Mouse (Mus musculus) thymus, adult 2 months (tissue): ENCODE measurements around the gene Wrap53.

Experiments used
- CTCF ChIP-seq: fragments of 200-500 bp; IDR thresholded peaks from 2 replicates; pipeline ENCODE4 v1.5.1; 2012; ENCODE audit warnings: mild to moderate bottlenecking, control low read depth, low read length, moderate library complexity, borderline replicate concordance; ENCODE audit not compliant: control insufficient read depth, poor library complexity, insufficient read depth; ENCODE audit errors: extremely low read depth
- POLR2A ChIP-seq: fragments of 200-500 bp; IDR thresholded peaks from 2 replicates; pipeline ENCODE4 v1.6.1; 2012; ENCODE audit warnings: mild to moderate bottlenecking, low read length, control low read depth, moderate library complexity; ENCODE audit not compliant: control insufficient read depth, poor library complexity, insufficient read depth; ENCODE audit errors: extremely low read depth

DNA sequence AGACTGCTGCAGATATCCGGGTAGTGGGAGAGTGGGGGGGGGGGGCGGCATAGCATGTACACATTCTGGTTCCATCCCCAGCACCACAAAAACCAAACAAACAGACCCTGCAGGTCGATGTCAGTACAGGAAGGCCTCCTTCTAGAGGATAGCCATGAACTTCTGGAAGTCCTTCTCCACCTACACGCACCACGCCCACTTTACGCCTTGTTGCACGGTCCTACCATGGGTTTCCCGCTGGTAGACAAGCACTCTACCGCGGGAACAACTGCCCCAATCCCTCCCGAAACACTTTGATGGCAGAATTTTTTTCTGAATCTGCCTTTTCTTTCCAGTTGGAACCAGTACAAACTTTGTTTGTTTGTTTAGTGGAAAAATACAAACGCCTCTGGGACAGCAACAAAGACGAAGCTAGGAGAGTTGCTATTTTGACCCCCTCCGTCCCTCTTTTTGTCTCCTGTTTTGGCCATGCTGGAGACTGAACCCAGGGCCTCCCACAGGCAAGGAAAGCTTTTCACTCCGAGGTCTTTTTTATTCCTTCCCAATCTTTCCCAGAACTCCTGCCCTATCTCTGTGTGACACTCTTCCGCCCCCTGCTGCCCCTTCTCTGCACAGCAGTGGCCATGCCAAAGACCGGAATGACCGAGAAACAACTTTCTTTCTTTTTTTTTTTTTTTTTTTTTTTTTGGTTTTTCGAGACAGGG is 33.6 kb upstream of the Wrap53 start:
- TF ChIP-seq POLR2A (no peak), CTCF (peak; percentile 72; the same call in 1 of the 2 replicates)
